Mouse (Mus musculus) right cerebral cortex, postnatal 4 days (tissue): ENCODE data around the gene Olfr1406.
"Not testable (repeated sequence)": the region's sequence is repeated elsewhere in the genome, so short reads cannot be mapped to it uniquely, and the experiment has no call there.

Source experiments
- DNase-seq: peaks from one replicate; pipeline ENCODE4 v3.0.0-alpha.2; 2022

Olfr1406 gene

GRCm38 (mm10) chr1:173190540-173190939, at the start of gene Olfr1406:
Gene Olfr1406, minus strand, starts transcription at chr1:173190640.
- DNase-seq, result no peak

- DNase-seq, result not testable (repeated sequence)
Measured at GRCm38 (mm10) chr1:173237004-173237403, 46.6 kb upstream of the Olfr1406 start.

- DNase-seq, result no peak
Measured at GRCm38 (mm10) chr1:173227081-173227480, 36.6 kb upstream of the Olfr1406 start, which contains the start of gene Fcer1a. Gene Fcer1a, minus strand, starts transcription at chr1:173227214.

DNA sequence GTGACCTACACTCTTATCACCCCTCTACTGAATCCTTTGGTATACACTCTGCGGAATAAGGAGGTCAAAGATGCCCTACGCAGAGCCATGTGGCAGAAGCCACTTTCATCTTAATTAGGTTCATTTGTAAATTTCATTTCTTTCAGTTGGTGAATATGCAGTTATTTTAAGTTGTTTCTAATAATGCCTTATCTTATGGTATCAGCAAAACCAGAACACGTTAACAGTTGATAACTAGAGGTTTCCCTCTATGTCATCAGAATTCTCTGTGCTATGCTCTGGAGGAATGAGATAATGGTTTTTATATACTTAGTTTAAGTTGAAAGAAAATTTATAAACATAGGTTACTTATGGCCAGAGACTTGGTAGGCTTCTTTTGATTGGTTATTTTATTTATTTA, 26.0 kb upstream of the Olfr1406 start:
- DNase-seq, result no peak

DNA sequence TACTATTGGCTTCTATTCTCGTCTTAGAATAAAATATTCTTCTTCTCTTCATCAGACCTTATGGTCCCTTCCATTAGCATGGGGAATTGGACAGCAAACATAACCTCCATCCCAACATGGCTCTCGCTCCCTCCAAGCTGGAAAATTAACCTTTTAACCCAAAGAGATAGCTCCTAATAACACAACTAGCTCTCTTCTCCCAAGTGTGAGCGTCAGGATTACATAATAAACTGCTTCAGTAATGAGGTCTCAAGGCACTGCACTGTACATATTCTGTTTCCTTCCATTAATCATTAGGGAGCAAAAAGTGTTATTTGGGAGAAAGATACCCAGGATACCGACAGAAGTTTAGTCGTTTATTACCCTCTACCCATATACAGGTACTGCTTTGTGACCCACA, 21.7 kb upstream of the Olfr1406 start, which contains the start of gene Olfr1404:
Olfr1404 (plus strand) TSS at position 301 of the 400 bp plus-strand sequence.
- no peak for DNase-seq

DNA sequence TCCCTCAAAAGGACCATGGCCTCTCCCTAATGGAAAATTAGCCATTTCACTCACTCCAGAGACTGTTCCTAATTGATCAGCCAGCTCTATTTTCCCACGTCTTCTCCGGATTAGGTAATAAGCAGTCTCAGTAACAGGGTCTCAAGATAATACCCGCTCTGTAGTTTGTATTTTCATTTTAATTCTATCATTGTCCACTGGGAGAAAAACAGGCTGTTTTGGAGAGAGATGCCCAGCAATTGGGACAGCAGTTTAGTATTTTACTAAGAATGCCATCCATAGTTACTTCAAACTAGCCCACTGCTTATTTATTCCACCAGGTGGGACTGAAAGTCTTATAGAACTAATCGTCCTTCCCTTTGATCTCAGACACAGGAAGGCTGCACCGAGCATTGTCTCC, 7.1 kb upstream of the Olfr1406 start, which contains the start of gene Olfr218:
Olfr218 (plus strand) TSS at position 301 of the 400 bp plus-strand sequence.
- DNase-seq, result no peak

- no peak for DNase-seq
Measured at GRCm38 (mm10) chr1:173196359-173196758, 5.9 kb upstream of the Olfr1406 start.

DNA sequence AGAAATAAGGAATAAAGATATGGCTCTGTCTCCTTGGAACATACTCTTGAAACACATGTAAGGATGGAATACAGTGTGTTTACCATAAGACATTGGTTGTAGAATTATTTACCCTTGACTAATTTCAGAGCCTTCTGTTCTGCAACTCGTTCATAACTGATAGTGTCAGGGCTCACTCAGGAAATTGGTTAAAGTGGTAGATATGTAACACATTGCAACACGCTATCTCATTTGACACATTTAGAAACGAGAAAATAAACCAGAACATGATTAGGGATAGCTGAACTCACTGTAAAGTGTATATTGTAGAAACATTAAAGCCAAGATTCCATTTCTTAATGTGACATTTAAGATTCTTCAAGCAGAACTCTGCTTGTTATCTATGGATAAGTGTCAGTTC, 1.6 kb upstream of the Olfr1406 start:
- DNase-seq, result no peak

- DNase-seq, result no peak
Measured at GRCm38 (mm10) chr1:173174154-173174842, 16.1 kb downstream of the Olfr1406 start.

DNA sequence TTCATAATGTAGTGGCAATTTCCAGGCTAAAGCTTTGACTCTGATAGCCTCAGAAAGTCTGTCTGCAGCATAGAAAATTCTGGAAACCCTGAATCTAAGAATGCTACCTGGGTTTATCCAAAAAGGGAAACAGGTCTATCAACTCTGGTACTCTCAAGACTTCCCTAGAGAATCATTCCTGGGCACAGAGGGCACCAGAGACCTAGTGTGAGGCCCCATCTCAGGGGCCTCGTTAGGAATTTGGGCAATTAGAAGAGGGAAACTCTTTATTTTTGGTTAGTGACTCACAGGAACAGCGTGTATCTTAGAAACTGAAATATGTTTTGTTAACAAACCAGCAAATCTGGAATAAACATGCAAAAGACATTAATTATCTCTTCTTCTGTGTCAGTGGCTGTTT, 53.2 kb downstream of the Olfr1406 start, which contains the start of gene Olfr1408:
Olfr1408 (minus strand) TSS at position 101 of the 400 bp plus-strand sequence.
- no peak for DNase-seq
